Comparison of ENCODE assay signal across 22 mouse cellular contexts in the genomic region with DNA sequence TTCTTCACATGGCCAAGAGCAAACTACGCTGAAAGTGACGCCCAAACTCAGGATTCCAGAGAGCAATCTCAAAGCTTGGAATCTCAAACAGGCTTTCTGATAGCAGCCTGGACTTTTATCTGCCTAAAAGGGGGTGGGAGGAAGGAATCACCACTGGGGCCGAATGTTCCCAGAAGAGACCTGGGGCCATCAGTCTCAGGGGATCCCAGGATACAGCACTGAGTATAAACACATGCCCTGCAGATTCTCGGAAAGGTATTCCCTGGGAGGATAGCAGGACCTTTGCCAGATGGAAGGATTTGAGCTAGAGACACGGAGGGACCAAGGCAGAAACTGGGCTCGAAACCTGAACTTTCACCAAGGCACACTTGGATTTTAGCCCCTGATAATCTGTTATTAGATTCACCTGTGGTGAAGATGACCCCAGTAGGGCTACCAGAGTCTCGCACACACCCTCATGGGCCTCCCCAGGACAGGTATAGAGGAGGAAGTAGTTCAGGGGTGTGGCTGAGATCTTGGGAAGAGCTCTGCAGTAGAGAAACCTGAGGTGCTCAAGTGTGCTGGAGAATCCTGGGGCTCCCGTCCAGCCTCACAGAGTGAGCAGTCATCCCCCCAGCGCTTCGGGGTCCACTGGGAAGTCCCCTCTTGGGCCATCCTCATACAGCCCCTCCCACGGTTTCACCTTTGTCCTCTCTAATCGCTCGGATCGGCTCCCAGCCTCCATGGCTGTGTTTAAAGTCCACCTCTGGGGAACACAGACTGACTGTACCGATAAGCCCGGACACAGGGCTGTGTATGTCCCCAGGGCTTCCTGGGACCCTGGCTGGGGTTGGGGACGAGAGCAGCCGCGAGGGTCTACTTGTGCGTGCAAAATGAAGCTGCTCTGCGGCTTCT. TPM values are rescaled to one million over a fixed set of nuclear protein-coding genes. Genes with fewer than 3 reads are reported as not detected.
DNase-seq lines count a peak whose midpoint lies in the region; ATAC-seq and TF ChIP-seq lines count a peak whose summit lies in the region.
"Had no signal": no experiment of that assay in that cellular context is flagged by ENCODE, and none has a peak within 500 bp of the region (broad histone marks: within the 10 kb centered on the region; RNA-seq: fewer than 3 reads in every experiment).

Gene Pla2g12b, plus strand, starts transcription at position 762 of the 894 bp plus-strand sequence.

- no peak for DNase-seq in forebrain, embryonic 10.5 days (ENCODE audit: extremely low spot score, low spot score)
- no peak for DNase-seq in hindbrain, embryonic 10.5 days (ENCODE audit: low spot score)
- peak in 2 of 3 experiments; percentile 16 to 20 for DNase-seq in liver, embryonic 14.5 days (ENCODE audit: low read depth in 3 of 3, low spot score in 3 of 3)
- DNase-seq in layer of hippocampus, adult 18-20 months (ENCODE audit: low spot score in 2 of 2): no peak
- DNase-seq in thymus, postnatal 14 days: no peak
- DNase-seq: adrenal gland, postnatal 10 days; cerebellum, adult 9-11 months; kidney, adult 18-20 months; lung, postnatal 10 days had no signal

- 80% methylated on average over 21 of the region's 21 CpGs for WGBS in forebrain, embryonic 10.5 days
- 82% methylated on average over 21 of the region's 21 CpGs for WGBS in forebrain, embryonic 15.5 days
- WGBS in hindbrain, embryonic 10.5 days: 74% methylated on average over 21 of the region's 21 CpGs
- 81% methylated on average over 21 of the region's 21 CpGs for WGBS in hindbrain, embryonic 16.5 days
- 53% methylated on average over 21 of the region's 21 CpGs for WGBS in liver, embryonic 14.5 days (ENCODE audit: insufficient replicate concordance)

- ATAC-seq in forebrain, embryonic 15.5 days (replicated peaks): no peak
- ATAC-seq in hindbrain, embryonic 16.5 days: no peak
- peak; percentile 76 for ATAC-seq in liver, embryonic 14.5 days (ENCODE audit: insufficient read depth)
- no peak for ATAC-seq in activated CD4-positive, CD25-positive, alpha-beta regulatory T cell, adult 4 months
- ATAC-seq: Patski had no signal

- H3K36me3 ChIP-seq in forebrain, embryonic 10.5 days (replicated peaks): no peaks in the 10 kb centered on the region
- H3K36me3 ChIP-seq in forebrain, embryonic 15.5 days: no peaks in the 10 kb centered on the region
- no peaks in the 10 kb centered on the region for H3K36me3 ChIP-seq in hindbrain, embryonic 10.5 days
- H3K36me3 ChIP-seq in hindbrain, embryonic 16.5 days (ENCODE audit: control insufficient read depth, insufficient read depth, low read length): no peaks in the 10 kb centered on the region
- H3K36me3 ChIP-seq in liver, embryonic 14.5 days (replicated peaks; ENCODE audit: control insufficient read depth, insufficient read depth, low read depth): no peaks in the 10 kb centered on the region
- H3K36me3 ChIP-seq: limb, embryonic 12.5 days; neural tube, embryonic 15.5 days had no signal

- no peaks in the 10 kb centered on the region; the same call in 1 of the 2 replicates for H3K9me3 ChIP-seq in forebrain, embryonic 10.5 days
- no peaks in the 10 kb centered on the region for H3K9me3 ChIP-seq in forebrain, embryonic 15.5 days
- H3K9me3 ChIP-seq in hindbrain, embryonic 10.5 days: peaks cover 4% of the 10 kb centered on the region; the same call in 1 of the 2 replicates
- peaks cover 2% of the 10 kb centered on the region; the same call in 1 of the 2 replicates for H3K9me3 ChIP-seq in hindbrain, embryonic 16.5 days (ENCODE audit: control insufficient read depth, low read length)
- H3K9me3 ChIP-seq in liver, embryonic 14.5 days (ENCODE audit: control insufficient read depth, low read length): no peaks in the 10 kb centered on the region

- H3K4me2 ChIP-seq in forebrain, embryonic 15.5 days (replicated peaks): no peak within 1 kb of the TSS
- H3K4me2 ChIP-seq in hindbrain, embryonic 16.5 days (ENCODE audit: low read length): no peak within 1 kb of the TSS
- H3K4me2 ChIP-seq in liver, embryonic 14.5 days (ENCODE audit: low read depth): peak within 1 kb of the TSS; percentile 37
- H3K4me2 ChIP-seq: limb, embryonic 12.5 days; neural tube, embryonic 15.5 days had no signal

- no peak for TF ChIP-seq EP300 in liver, embryonic 14.5 days (IDR thresholded peaks at IDR 0.05; ENCODE audit: low read depth)

- H3K9ac ChIP-seq in forebrain, embryonic 15.5 days (replicated peaks): no peak within 1 kb of the TSS
- H3K9ac ChIP-seq in hindbrain, embryonic 16.5 days (ENCODE audit: low read depth, low read length): no peak within 1 kb of the TSS
- H3K9ac ChIP-seq in liver, embryonic 14.5 days (replicated peaks): peak within 1 kb of the TSS; percentile 20
- H3K9ac ChIP-seq: limb, embryonic 12.5 days; neural tube, embryonic 15.5 days had no signal

- H3K4me1 ChIP-seq in forebrain, embryonic 10.5 days: no peaks in the 10 kb centered on the region; the same call in 1 of the 2 replicates
- no peaks in the 10 kb centered on the region for H3K4me1 ChIP-seq in forebrain, embryonic 15.5 days
- H3K4me1 ChIP-seq in hindbrain, embryonic 10.5 days (replicated peaks): peaks cover 11% of the 10 kb centered on the region
- H3K4me1 ChIP-seq in hindbrain, embryonic 16.5 days (ENCODE audit: control insufficient read depth, insufficient read depth, low read depth, low read length): no peaks in the 10 kb centered on the region
- H3K4me1 ChIP-seq in liver, embryonic 14.5 days (replicated peaks; ENCODE audit: control insufficient read depth in 2 of 2, insufficient read depth in 2 of 2, low read length in 1 of 2): no peaks in the 10 kb centered on the region

- H3K27ac ChIP-seq in forebrain, embryonic 10.5 days: 0 out of 2 replicates have a peak within 1 kb of the TSS, but pooled peaks have one; percentile 2
- no peak within 1 kb of the TSS for H3K27ac ChIP-seq in forebrain, embryonic 15.5 days (replicated peaks)
- peak within 1 kb of the TSS; percentile 64; the same call in 1 of the 2 replicates for H3K27ac ChIP-seq in hindbrain, embryonic 10.5 days
- H3K27ac ChIP-seq in hindbrain, embryonic 16.5 days (ENCODE audit: low read depth, low read length): no peak within 1 kb of the TSS
- H3K27ac ChIP-seq in liver, embryonic 14.5 days: no peak within 1 kb of the TSS
- H3K27ac ChIP-seq: layer of hippocampus, adult 2 months; left cerebral cortex, adult 2 months; limb, embryonic 12.5 days; neural tube, embryonic 15.5 days had no signal

- TF ChIP-seq CTCF in liver, embryonic 14.5 days (IDR thresholded peaks at IDR 0.05; ENCODE audit: low read depth): no peak

- no peaks in the 10 kb centered on the region for H3K27me3 ChIP-seq in forebrain, embryonic 10.5 days (ENCODE audit: poor library complexity, severe bottlenecking)
- H3K27me3 ChIP-seq in forebrain, embryonic 15.5 days: no peaks in the 10 kb centered on the region
- no peaks in the 10 kb centered on the region for H3K27me3 ChIP-seq in hindbrain, embryonic 10.5 days (ENCODE audit: insufficient read depth, poor library complexity, severe bottlenecking)
- no peaks in the 10 kb centered on the region for H3K27me3 ChIP-seq in hindbrain, embryonic 16.5 days (replicated peaks; ENCODE audit: control insufficient read depth, insufficient read depth, low read length)
- no peaks in the 10 kb centered on the region for H3K27me3 ChIP-seq in liver, embryonic 14.5 days (ENCODE audit: control insufficient read depth, insufficient read depth, low read length)
- H3K27me3 ChIP-seq: limb, embryonic 12.5 days; neural tube, embryonic 15.5 days; Patski had no signal

- no peak within 1 kb of the TSS for H3K4me3 ChIP-seq in forebrain, embryonic 10.5 days
- H3K4me3 ChIP-seq in forebrain, embryonic 15.5 days: no peak within 1 kb of the TSS
- no peak within 1 kb of the TSS for H3K4me3 ChIP-seq in hindbrain, embryonic 10.5 days
- H3K4me3 ChIP-seq in hindbrain, embryonic 16.5 days (ENCODE audit: low read length): no peak within 1 kb of the TSS
- peak within 1 kb of the TSS; percentile 43 to 67 for H3K4me3 ChIP-seq in liver, embryonic 14.5 days (ENCODE audit: insufficient read depth in 1 of 2, low read depth in 2 of 2, low read length in 2 of 2)
- H3K4me3 ChIP-seq: layer of hippocampus, adult 2 months; left cerebral cortex, adult 2 months; limb, embryonic 12.5 days; neural tube, embryonic 15.5 days had no signal

RNA-seq across cellular contexts. Expression of gene Pla2g12b, which starts in this region (rescaled TPM):
- not detected in 2 replicates for polyA plus RNA-seq in forebrain, embryonic 10.5 days (2016; fragmentation: Nextera tagmentation; extraction: Ambion mirVana)
- polyA plus RNA-seq in forebrain, embryonic 15.5 days (2015; fragmentation: Nextera tagmentation; extraction: Ambion mirVana): not detected in 2 replicates
- polyA plus RNA-seq in hindbrain, embryonic 10.5 days (2016; fragmentation: Nextera tagmentation; extraction: Ambion mirVana): not detected in 2 replicates
- not detected in 2 replicates for polyA plus RNA-seq in hindbrain, embryonic 16.5 days (2015; fragmentation: Nextera tagmentation; extraction: Ambion mirVana)
- polyA plus RNA-seq in liver, embryonic 14.5 days (2012; rRNA removed): 19.9 and 21.6 TPM in 2 replicates
- 43.3 and 43.9 TPM in 2 replicates for polyA plus RNA-seq in liver, embryonic 14.5 days (2014; fragmentation: Nextera tagmentation; extraction: Ambion mirVana)
- total RNA-seq in layer of hippocampus, adult 18-20 months (2021): not detected
- polyA plus RNA-seq in activated CD4-positive, CD25-positive, alpha-beta regulatory T cell, adult 4 months (2017; shearing (Covaris generic)): not detected
- total RNA-seq: hematopoietic stem cell, adult 5-6 weeks; layer of hippocampus, adult 2 months; left cerebral cortex, adult 2 months; megakaryocyte-erythroid progenitor cell, adult 5-6 weeks; monocyte, adult 5-6 weeks had no signal
- polyA plus RNA-seq: forebrain, embryonic 11.5 days; limb, embryonic 12.5 days; neural tube, embryonic 15.5 days; Patski; thymus, postnatal 0 days had no signal

Comparison
In these comparisons a context has a peak if more than half of its experiments do, and no peak if none do; other contexts are left out.
1. RNA of gene Pla2g12b (polyA plus RNA-seq): 19.9 to 43.9 TPM in liver, embryonic 14.5 days; not detected in forebrain, embryonic 15.5 days, not detected in forebrain, embryonic 10.5 days, not detected in hindbrain, embryonic 10.5 days, not detected in hindbrain, embryonic 16.5 days and not detected in activated CD4-positive, CD25-positive, alpha-beta regulatory T cell, adult 4 months; every median in the first group is over 10 times any median in the second.
2. H3K27ac ChIP-seq: peak in forebrain, embryonic 10.5 days (single experiment) and hindbrain, embryonic 10.5 days (single experiment); none in forebrain, embryonic 15.5 days (single experiment), hindbrain, embryonic 16.5 days (single experiment) and liver, embryonic 14.5 days (single experiment).
3. DNase-seq: peak in liver, embryonic 14.5 days (2 of 3); none in forebrain, embryonic 10.5 days (single experiment), hindbrain, embryonic 10.5 days (single experiment), layer of hippocampus, adult 18-20 months (0 of 2) and thymus, postnatal 14 days (single experiment).
4. H3K4me3 ChIP-seq: peak in liver, embryonic 14.5 days (2 of 2); none in forebrain, embryonic 10.5 days (single experiment), forebrain, embryonic 15.5 days (single experiment), hindbrain, embryonic 10.5 days (single experiment) and hindbrain, embryonic 16.5 days (single experiment).